Mouse (Mus musculus) liver, embryonic 12.5 days (tissue): Measurements from ENCODE around the gene Phf2. TPM values are rescaled to one million over a fixed set of nuclear protein-coding genes. Genes with fewer than 3 reads are reported as not detected.

Experiments
- ATAC-seq: fragments of 200-750 bp; cut with Nextera tagmentation; 2 replicates; pipeline ENCODE4 v1.8.0; 2017; ENCODE audit warnings: moderate number of reproducible peaks, mild to moderate bottlenecking, moderate library complexity
- H3K27ac ChIP-seq: fragments of 300-500 bp; sonication (generic); 2 replicates; pipeline ENCODE4 v1.5.1; 2016; ENCODE audit warnings: mild to moderate bottlenecking
- H3K27me3 ChIP-seq: fragments of 300-500 bp; sonication (generic); replicated peaks from 2 replicates; pipeline ENCODE4 v1.6.1; 2016; ENCODE audit warnings: mild to moderate bottlenecking, moderate library complexity
- H3K36me3 ChIP-seq: fragments of 300-500 bp; sonication (generic); 2 replicates; pipeline ENCODE4 v1.6.1; 2016; ENCODE audit warnings: mild to moderate bottlenecking, moderate library complexity
- H3K4me1 ChIP-seq: fragments of 300-500 bp; sonication (generic); 2 replicates; pipeline ENCODE4 v1.6.1; 2016
- H3K4me2 ChIP-seq: fragments of 300-500 bp; sonication (generic); 2 replicates; pipeline ENCODE4 v1.6.1; 2016; ENCODE audit warnings: mild to moderate bottlenecking, moderate library complexity
- H3K4me3 ChIP-seq: fragments of 300-500 bp; sonication (generic); 2 replicates; pipeline ENCODE4 v1.5.1; 2016; ENCODE audit warnings: mild to moderate bottlenecking, moderate library complexity
- H3K9ac ChIP-seq: fragments of 300-500 bp; sonication (generic); 2 replicates; pipeline ENCODE4 v1.6.1; 2016; ENCODE audit warnings: mild to moderate bottlenecking, moderate library complexity
- H3K9me3 ChIP-seq: fragments of 300-500 bp; sonication (generic); replicated peaks from 2 replicates; pipeline ENCODE4 v1.6.1; 2016; ENCODE audit warnings: mild to moderate bottlenecking, moderate library complexity
- WGBS: fragments of 180-500 bp; shearing (Covaris S2); methylation state at CpG from one replicate; pipeline ENCODE4 v1.1.7; 2016; ENCODE audit not compliant: insufficient replicate concordance; 5-methylcytosine and 5-hydroxymethylcytosine counted together
- polyA plus RNA-seq: library from polyadenylated mRNA; unstranded; fragments of >200 nt; fragmentation: Nextera tagmentation; extraction: Ambion mirVana; gene quantifications from 2 replicates; pipeline ENCODE4 v1.2.1, GENCODE M21; 2016

Gene Phf2
- polyA plus RNA-seq, 1 experiment from 2014 or later, result 2.9 TPM

GRCm38 (mm10) chr13:48853947-48854346 is 17.0 kb downstream of the Phf2 start:
- H3K4me2 ChIP-seq, result peak overlapping the region; percentile 30
- ATAC-seq, result peak; percentile 31; the same call in 1 of the 2 replicates

GRCm38 (mm10) chr13:48853475-48853874 is 17.4 kb downstream of the Phf2 start:
- Histone ChIP-seq H3K27me3 (no peaks in the 10 kb centered on the region), H3K36me3 (0 out of 2 replicates have a peak, but pooled peaks cover 4% of the 10 kb centered on the region), H3K9me3 (no peaks in the 10 kb centered on the region), H3K9ac (no peak overlapping the region), H3K27ac (peak overlapping the region; percentile 49), H3K4me3 (no peak overlapping the region), H3K4me2 (peak overlapping the region; percentile 30), H3K4me1 (peaks cover 71% of the 10 kb centered on the region)
- WGBS, result 5% methylated on average over 2 of the region's 2 CpGs
- ATAC-seq, result peak; percentile 66

More at GRCm38 (mm10) chr13:48853947-48854346, 17.0 kb downstream of the Phf2 start:
- Histone ChIP-seq H3K9me3 (no peaks in the 10 kb centered on the region), H3K4me1 (peaks cover 71% of the 10 kb centered on the region), H3K9ac (no peak overlapping the region), H3K27ac (peak overlapping the region; percentile 49), H3K36me3 (no peaks in the 10 kb centered on the region), H3K4me3 (no peak overlapping the region), H3K27me3 (no peaks in the 10 kb centered on the region)
- WGBS, result 47% methylated on average over 3 of the region's 3 CpGs

GRCm38 (mm10) chr13:48852859-48853258 is 18.1 kb downstream of the Phf2 start:
- Histone ChIP-seq H3K4me1 (peaks cover 68% of the 10 kb centered on the region), H3K9me3 (no peaks in the 10 kb centered on the region), H3K27ac (no peak overlapping the region), H3K4me2 (peak overlapping the region; percentile 30; the same call in 1 of the 2 replicates), H3K9ac (no peak overlapping the region), H3K4me3 (no peak overlapping the region), H3K36me3 (0 out of 2 replicates have a peak, but pooled peaks cover 4% of the 10 kb centered on the region), H3K27me3 (no peaks in the 10 kb centered on the region)
- 49% methylated on average over 3 of the region's 3 CpGs for WGBS
- ATAC-seq, result no peak; the same call in 1 of the 2 replicates

- Histone ChIP-seq H3K9me3 (no peaks in the 10 kb centered on the region), H3K36me3 (0 out of 2 replicates have a peak, but pooled peaks cover 4% of the 10 kb centered on the region), H3K4me3 (no peak overlapping the region), H3K27me3 (no peaks in the 10 kb centered on the region), H3K9ac (no peak overlapping the region), H3K27ac (no peak overlapping the region), H3K4me1 (peaks cover 65% of the 10 kb centered on the region), H3K4me2 (no peak overlapping the region)
- WGBS, result 76% methylated on average over 5 of the region's 5 CpGs
- ATAC-seq, result no peak
Measured at GRCm38 (mm10) chr13:48851719-48852118, 19.2 kb downstream of the Phf2 start.

- ATAC-seq, result no peak
- Histone ChIP-seq H3K36me3 (0 out of 2 replicates have a peak, but pooled peaks cover 4% of the 10 kb centered on the region), H3K27ac (no peak overlapping the region), H3K9ac (no peak overlapping the region), H3K27me3 (no peaks in the 10 kb centered on the region), H3K4me3 (no peak overlapping the region), H3K4me1 (peaks cover 69% of the 10 kb centered on the region), H3K4me2 (no peak overlapping the region), H3K9me3 (no peaks in the 10 kb centered on the region)
- 74% methylated on average over 8 of the region's 8 CpGs for WGBS
Measured at GRCm38 (mm10) chr13:48850771-48851170, 20.1 kb downstream of the Phf2 start.

GRCm38 (mm10) chr13:48850326-48850725 is 20.6 kb downstream of the Phf2 start:
- no peak for ATAC-seq
- WGBS, result 79% methylated on average over 2 of the region's 2 CpGs

GRCm38 (mm10) chr13:48849155-48849554 is 21.8 kb downstream of the Phf2 start:
- Histone ChIP-seq H3K4me2 (no peak overlapping the region), H3K9me3 (no peaks in the 10 kb centered on the region), H3K9ac (no peak overlapping the region), H3K4me3 (no peak overlapping the region), H3K36me3 (0 out of 2 replicates have a peak, but pooled peaks cover 4% of the 10 kb centered on the region), H3K27ac (no peak overlapping the region), H3K4me1 (peaks cover 72% of the 10 kb centered on the region), H3K27me3 (no peaks in the 10 kb centered on the region)
- ATAC-seq, result no peak
- WGBS, result 56% methylated on average over 3 of the region's 3 CpGs

More at GRCm38 (mm10) chr13:48850326-48850725, 20.6 kb downstream of the Phf2 start:
- Histone ChIP-seq H3K36me3 (0 out of 2 replicates have a peak, but pooled peaks cover 4% of the 10 kb centered on the region), H3K27me3 (no peaks in the 10 kb centered on the region), H3K4me2 (no peak overlapping the region), H3K9me3 (no peaks in the 10 kb centered on the region), H3K9ac (no peak overlapping the region), H3K4me1 (peaks cover 73% of the 10 kb centered on the region), H3K4me3 (no peak overlapping the region), H3K27ac (no peak overlapping the region)

- H3K9ac ChIP-seq, result peak overlapping the region; percentile 48; the same call in 1 of the 2 replicates
- peaks cover 48% of the 10 kb centered on the region for H3K4me1 ChIP-seq
- peak overlapping the region; percentile 48 for H3K4me2 ChIP-seq
- no peak overlapping the region for H3K4me3 ChIP-seq
- peak overlapping the region; percentile 82 for H3K27ac ChIP-seq
- ATAC-seq, result peak; percentile 90
- H3K9me3 ChIP-seq, result no peaks in the 10 kb centered on the region
- 17% methylated on average over 4 of the region's 4 CpGs for WGBS
- H3K27me3 ChIP-seq, result no peaks in the 10 kb centered on the region
- H3K36me3 ChIP-seq, result 0 out of 2 replicates have a peak, but pooled peaks cover 4% of the 10 kb centered on the region
Measured at GRCm38 (mm10) chr13:48845308-48845707, 25.6 kb downstream of the Phf2 start.

GRCm38 (mm10) chr13:48843530-48843929 is 27.4 kb downstream of the Phf2 start:
- 73% methylated on average over 1 of the region's 1 CpGs for WGBS
- Histone ChIP-seq H3K4me3 (no peak overlapping the region), H3K27me3 (no peaks in the 10 kb centered on the region), H3K4me2 (no peak overlapping the region), H3K4me1 (peaks cover 60% of the 10 kb centered on the region), H3K9me3 (no peaks in the 10 kb centered on the region), H3K36me3 (0 out of 2 replicates have a peak, but pooled peaks cover under 1% of the 10 kb centered on the region), H3K27ac (no peak overlapping the region), H3K9ac (no peak overlapping the region)
- ATAC-seq, result no peak

- peaks cover 56% of the 10 kb centered on the region for H3K4me1 ChIP-seq
- no peaks in the 10 kb centered on the region for H3K36me3 ChIP-seq
- H3K4me2 ChIP-seq, result no peak overlapping the region
- WGBS, result 55% methylated on average over 5 of the region's 5 CpGs
- no peak overlapping the region for H3K27ac ChIP-seq
- H3K27me3 ChIP-seq, result no peaks in the 10 kb centered on the region
- ATAC-seq, result no peak
- H3K4me3 ChIP-seq, result no peak overlapping the region
- H3K9ac ChIP-seq, result no peak overlapping the region
- no peaks in the 10 kb centered on the region for H3K9me3 ChIP-seq
Measured at GRCm38 (mm10) chr13:48841905-48842592, 28.9 kb downstream of the Phf2 start.

- 39% methylated on average over 2 of the region's 2 CpGs for WGBS
- Histone ChIP-seq H3K9me3 (no peaks in the 10 kb centered on the region), H3K9ac (no peak overlapping the region), H3K4me1 (peaks cover 47% of the 10 kb centered on the region), H3K27ac (no peak overlapping the region), H3K27me3 (no peaks in the 10 kb centered on the region), H3K4me2 (no peak overlapping the region), H3K4me3 (no peak overlapping the region), H3K36me3 (peaks cover 18% of the 10 kb centered on the region)
- no peak for ATAC-seq
Measured at GRCm38 (mm10) chr13:48838284-48838683, 32.6 kb downstream of the Phf2 start.

- 72% methylated on average over 6 of the region's 6 CpGs for WGBS
- ATAC-seq, result no peak
- no peak overlapping the region for H3K4me2 ChIP-seq
- peaks cover 26% of the 10 kb centered on the region for H3K36me3 ChIP-seq
- no peak overlapping the region for H3K4me3 ChIP-seq
- H3K27me3 ChIP-seq, result no peaks in the 10 kb centered on the region
- H3K27ac ChIP-seq, result no peak overlapping the region
- peaks cover 45% of the 10 kb centered on the region for H3K4me1 ChIP-seq
- H3K9ac ChIP-seq, result no peak overlapping the region
- no peaks in the 10 kb centered on the region for H3K9me3 ChIP-seq
Measured at GRCm38 (mm10) chr13:48837537-48837936, 33.4 kb downstream of the Phf2 start.
